Mouse (Mus musculus) G1E-ER4 (cell line): Measurements from ENCODE around the gene Mrpl10. TPM values are rescaled to one million over a fixed set of nuclear protein-coding genes. Genes with fewer than 3 reads are reported as not detected.

Experiments
- GATA1 ChIP-seq: IDR thresholded peaks from one replicate; pipeline ENCODE4 v1.8.0; 2012; ENCODE audit warnings: low read length, inconsistent platforms
- polyA plus RNA-seq: library from polyadenylated mRNA; stranded (reverse); fragments of >175 nt; gene quantifications from 2 replicates; pipeline ENCODE4 v1.2.3, GENCODE M21; 2012

Mrpl10 gene
- polyA plus RNA-seq, 1 experiment = 112 TPM

- no peak for TF ChIP-seq GATA1
Observed at GRCm38 (mm10) chr11:97078751-97079150, 37.4 kb downstream of the Mrpl10 start.

GRCm38 (mm10) chr11:97080291-97080690 is 38.9 kb downstream of the Mrpl10 start:
- no peak for TF ChIP-seq GATA1

- TF ChIP-seq GATA1 = no peak
Observed at GRCm38 (mm10) chr11:97082977-97083376, 41.6 kb downstream of the Mrpl10 start.

- TF ChIP-seq GATA1 = no peak
Observed at GRCm38 (mm10) chr11:97083401-97084140, 42.2 kb downstream of the Mrpl10 start.

GRCm38 (mm10) chr11:97084821-97085505 is 43.6 kb downstream of the Mrpl10 start:
- TF ChIP-seq GATA1 = no peak

- TF ChIP-seq GATA1 = no peak
Observed at GRCm38 (mm10) chr11:97086365-97086764, 45.0 kb downstream of the Mrpl10 start.

GRCm38 (mm10) chr11:97094600-97094999 is 53.2 kb downstream of the Mrpl10 start:
- TF ChIP-seq GATA1 = no peak

- no peak for TF ChIP-seq GATA1
Observed at GRCm38 (mm10) chr11:97098791-97099190, 57.4 kb downstream of the Mrpl10 start.

Other genes starting within 250 kb of the Mrpl10 start
- gene Nfe2l1, start 211.6 kb upstream of the Mrpl10 start, polyA plus RNA-seq = 30.2 and 46.4 TPM in 2 replicates
- 0.14 and 0.45 TPM in 2 replicates for gene Copz2, start 191.7 kb upstream of the Mrpl10 start, polyA plus RNA-seq
- gene Cdk5rap3, start 125.1 kb upstream of the Mrpl10 start, polyA plus RNA-seq = 59.7 and 66.3 TPM in 2 replicates
- 0.18 and 0.19 TPM in 2 replicates for gene Prr15l, start 113.5 kb upstream of the Mrpl10 start, polyA plus RNA-seq
- 42.4 and 75.3 TPM in 2 replicates for gene Pnpo, start 97.6 kb upstream of the Mrpl10 start, polyA plus RNA-seq
- gene Sp2, start 58.6 kb upstream of the Mrpl10 start, polyA plus RNA-seq = 46.1 and 55.9 TPM in 2 replicates
- gene Sp6, start 28.2 kb upstream of the Mrpl10 start, polyA plus RNA-seq = not detected in 2 replicates
- gene Scrn2, start 11.6 kb upstream of the Mrpl10 start, polyA plus RNA-seq = 13.6 and 15.6 TPM in 2 replicates
- 0.11 TPM in 1 of 2 replicates, not detected in the other for gene Lrrc46, start 153 bp upstream of the Mrpl10 start, polyA plus RNA-seq
- 23.7 and 28.9 TPM in 2 replicates for gene Osbpl7, start 9.1 kb downstream of the Mrpl10 start, polyA plus RNA-seq
- gene Tbx21, start 73.8 kb downstream of the Mrpl10 start, polyA plus RNA-seq = not detected in 2 replicates
- 0.10 and 0.22 TPM in 2 replicates for gene Tbkbp1, start 109.9 kb downstream of the Mrpl10 start, polyA plus RNA-seq
- gene Kpnb1, start 146.3 kb downstream of the Mrpl10 start, polyA plus RNA-seq = 49.2 and 62.1 TPM in 2 replicates
- gene Npepps, start 239.1 kb downstream of the Mrpl10 start, polyA plus RNA-seq = 24.4 and 31.5 TPM in 2 replicates